Mouse (Mus musculus) lung, adult 2 months (tissue): ENCODE measurements at regions not wholly inside any gene's neighbourhood (a gene's known extent, or its start where the extent isn't known, plus 50 kb on each side); places are given as distances from the start of the nearest gene placed in this dataset.

ENCODE experiments used
- CTCF ChIP-seq: fragments of 200-500 bp; IDR thresholded peaks from 2 replicates; pipeline ENCODE4 v1.5.1; 2011; ENCODE audit warnings: mild to moderate bottlenecking, low read length, control low read depth; ENCODE audit not compliant: insufficient read depth
- POLR2A ChIP-seq: fragments of 200-500 bp; IDR thresholded peaks from 2 replicates; pipeline ENCODE4 v1.6.1; 2011; ENCODE audit warnings: low read depth, mild to moderate bottlenecking, control low read depth, low read length, borderline replicate concordance; ENCODE audit errors: extremely low read depth

GRCm38 (mm10) chr9:43965171-43965570, 78.0 kb upstream of the Thy1 start:
- no peak for TF ChIP-seq CTCF
- TF ChIP-seq POLR2A = no peak
